Mouse (Mus musculus): ENCODE results near the gene Gm20517. TPM values are rescaled to one million over a fixed set of nuclear protein-coding genes. Genes with fewer than 3 reads are reported as not detected.
A peak's percentile ranks its signal among the peaks of the same experiment; 100 is the strongest.

Gm20517 gene
- polyA plus RNA-seq, 1 experiment from 2014 or later: 1.4 TPM

DNA sequence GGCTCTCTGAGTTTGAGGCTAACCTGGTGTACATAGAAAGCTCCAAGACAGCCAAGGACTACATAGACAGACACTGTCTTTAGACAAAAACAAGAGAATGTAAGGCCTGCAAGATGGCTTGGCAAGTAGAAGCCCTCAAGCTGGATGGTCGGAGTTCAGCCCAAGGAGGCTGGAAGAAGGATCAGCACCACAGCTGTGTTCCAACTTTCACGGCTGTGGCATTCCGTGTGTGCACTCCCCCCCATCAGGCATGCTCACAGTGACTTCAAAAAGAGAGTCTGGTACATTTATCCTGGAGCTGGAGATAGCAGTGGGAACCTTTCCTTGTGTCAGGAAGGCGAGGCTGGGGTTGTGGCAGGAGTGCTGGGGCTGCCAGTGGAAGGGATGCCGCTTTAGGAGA is 14.6 kb downstream of the Gm20517 start:
- peaks cover 12% of the 10 kb centered on the region for H3K4me1 ChIP-seq (ENCODE audit: control insufficient read depth, insufficient read depth, low read length)
- WGBS: 82% methylated on average over 5 of the region's 5 CpGs
- H3K27me3 ChIP-seq (replicated peaks; ENCODE audit: control insufficient read depth, insufficient read depth, low read length): no peaks in the 10 kb centered on the region
- H3K9me3 ChIP-seq (ENCODE audit: control insufficient read depth, low read length): no peaks in the 10 kb centered on the region
- DNase-seq (ENCODE audit: low spot score) (no peak), ATAC-seq (ENCODE audit: low read depth) (no peak)
- H3K27ac ChIP-seq (replicated peaks; ENCODE audit: low read depth, low read length): no peak overlapping the region
- no peak overlapping the region for H3K9ac ChIP-seq (ENCODE audit: low read depth, low read length)
- H3K4me2 ChIP-seq (ENCODE audit: low read depth, low read length): no peak overlapping the region
- peaks cover 41% of the 10 kb centered on the region for H3K36me3 ChIP-seq (ENCODE audit: control insufficient read depth, insufficient read depth, low read length)
- no peak overlapping the region for H3K4me3 ChIP-seq (ENCODE audit: low read depth, low read length)

DNA sequence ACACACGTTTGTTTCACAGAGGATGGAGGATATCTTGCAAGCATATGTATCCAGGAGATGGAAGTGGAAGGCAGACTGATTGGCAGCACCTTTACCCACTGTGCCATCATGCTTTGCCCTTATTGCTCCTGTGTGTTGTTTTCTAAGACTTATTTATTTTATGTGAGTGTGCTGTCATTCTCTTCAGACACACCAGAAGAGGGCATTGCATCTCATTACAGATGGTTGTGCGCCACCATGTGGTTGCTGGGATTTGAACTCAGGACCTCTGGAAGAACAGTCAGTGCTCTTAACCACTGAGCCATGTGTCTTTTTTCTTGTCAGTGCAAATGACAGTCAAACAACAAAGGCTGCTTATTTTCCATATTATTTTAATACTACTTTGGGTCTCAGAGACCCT is 16.4 kb downstream of the Gm20517 start:
- no peak for ATAC-seq (ENCODE audit: low read depth)
- H3K27me3 ChIP-seq (replicated peaks; ENCODE audit: control insufficient read depth, insufficient read depth, low read length): no peaks in the 10 kb centered on the region
- H3K4me3 ChIP-seq (ENCODE audit: low read depth, low read length): no peak overlapping the region
- no peak overlapping the region for H3K9ac ChIP-seq (ENCODE audit: low read depth, low read length)
- no peaks in the 10 kb centered on the region for H3K9me3 ChIP-seq (ENCODE audit: control insufficient read depth, low read length)
- WGBS: 72% methylated on average over 2 of the region's 2 CpGs
- H3K4me2 ChIP-seq (ENCODE audit: low read depth, low read length): no peak overlapping the region
- peaks cover 30% of the 10 kb centered on the region for H3K36me3 ChIP-seq (ENCODE audit: control insufficient read depth, insufficient read depth, low read length)
- no peak overlapping the region for H3K27ac ChIP-seq (replicated peaks; ENCODE audit: low read depth, low read length)
- no peak for DNase-seq (ENCODE audit: low spot score)
- peaks cover 17% of the 10 kb centered on the region for H3K4me1 ChIP-seq (ENCODE audit: control insufficient read depth, insufficient read depth, low read length)

DNA sequence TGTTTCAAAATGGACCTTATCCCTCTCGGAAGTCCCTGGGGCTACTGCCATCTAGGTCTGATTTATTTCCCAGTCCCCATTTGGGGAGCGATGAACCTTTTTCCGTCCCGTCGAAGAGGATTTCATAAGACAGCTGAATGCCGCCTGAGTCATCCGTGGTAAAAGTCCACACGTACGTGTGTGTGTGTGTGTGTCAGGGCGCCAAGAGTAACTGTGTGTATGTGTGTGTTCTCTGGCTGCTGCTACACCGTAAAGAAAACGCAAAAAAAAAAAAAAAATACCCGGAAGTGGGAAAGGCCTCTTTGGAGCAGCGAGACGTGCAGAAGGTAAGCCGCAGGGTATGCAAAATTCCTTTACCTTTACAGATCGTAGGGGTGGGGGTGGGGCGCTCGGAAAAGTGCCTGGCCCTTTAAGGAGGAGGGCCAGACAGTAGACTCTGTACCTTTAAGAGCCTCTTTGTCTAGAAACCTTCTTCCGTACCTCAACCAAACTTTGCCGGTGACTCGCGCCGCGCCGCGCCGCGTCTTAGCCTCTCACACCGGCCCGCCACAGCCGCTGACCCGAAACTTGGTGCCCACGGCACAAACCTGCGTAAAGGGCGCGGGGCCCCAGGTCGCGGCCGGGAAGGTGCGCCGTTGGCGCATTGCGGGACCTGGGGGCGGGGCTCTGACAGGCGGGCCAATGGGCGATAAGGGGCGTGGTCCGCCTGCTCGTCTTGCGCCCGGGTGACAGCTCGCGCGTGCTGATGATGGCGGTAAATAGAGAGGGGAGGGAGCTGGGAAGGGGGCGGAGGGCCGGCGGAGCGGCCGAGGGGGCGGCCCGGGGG is 17.7 kb downstream of the Gm20517 start:
- Histone ChIP-seq H3K4me1 (ENCODE audit: control insufficient read depth, insufficient read depth, low read length) (peaks cover 17% of the 10 kb centered on the region), H3K27ac (replicated peaks; ENCODE audit: low read depth, low read length) (peak overlapping the region; percentile 85), H3K36me3 (ENCODE audit: control insufficient read depth, insufficient read depth, low read length) (peaks cover 17% of the 10 kb centered on the region), H3K9ac (ENCODE audit: low read depth, low read length) (peak overlapping the region; percentile 70), H3K27me3 (replicated peaks; ENCODE audit: control insufficient read depth, insufficient read depth, low read length) (no peaks in the 10 kb centered on the region), H3K9me3 (ENCODE audit: control insufficient read depth, low read length) (no peaks in the 10 kb centered on the region), H3K4me3 (ENCODE audit: low read depth, low read length) (peak overlapping the region; percentile 59), H3K4me2 (ENCODE audit: low read depth, low read length) (peak overlapping the region; percentile 95)
- WGBS: under 1% methylated on average over 60 of the region's 63 CpGs
- ATAC-seq (ENCODE audit: low read depth) (peak; percentile 95), DNase-seq (ENCODE audit: low spot score) (peak; percentile 98)

DNA sequence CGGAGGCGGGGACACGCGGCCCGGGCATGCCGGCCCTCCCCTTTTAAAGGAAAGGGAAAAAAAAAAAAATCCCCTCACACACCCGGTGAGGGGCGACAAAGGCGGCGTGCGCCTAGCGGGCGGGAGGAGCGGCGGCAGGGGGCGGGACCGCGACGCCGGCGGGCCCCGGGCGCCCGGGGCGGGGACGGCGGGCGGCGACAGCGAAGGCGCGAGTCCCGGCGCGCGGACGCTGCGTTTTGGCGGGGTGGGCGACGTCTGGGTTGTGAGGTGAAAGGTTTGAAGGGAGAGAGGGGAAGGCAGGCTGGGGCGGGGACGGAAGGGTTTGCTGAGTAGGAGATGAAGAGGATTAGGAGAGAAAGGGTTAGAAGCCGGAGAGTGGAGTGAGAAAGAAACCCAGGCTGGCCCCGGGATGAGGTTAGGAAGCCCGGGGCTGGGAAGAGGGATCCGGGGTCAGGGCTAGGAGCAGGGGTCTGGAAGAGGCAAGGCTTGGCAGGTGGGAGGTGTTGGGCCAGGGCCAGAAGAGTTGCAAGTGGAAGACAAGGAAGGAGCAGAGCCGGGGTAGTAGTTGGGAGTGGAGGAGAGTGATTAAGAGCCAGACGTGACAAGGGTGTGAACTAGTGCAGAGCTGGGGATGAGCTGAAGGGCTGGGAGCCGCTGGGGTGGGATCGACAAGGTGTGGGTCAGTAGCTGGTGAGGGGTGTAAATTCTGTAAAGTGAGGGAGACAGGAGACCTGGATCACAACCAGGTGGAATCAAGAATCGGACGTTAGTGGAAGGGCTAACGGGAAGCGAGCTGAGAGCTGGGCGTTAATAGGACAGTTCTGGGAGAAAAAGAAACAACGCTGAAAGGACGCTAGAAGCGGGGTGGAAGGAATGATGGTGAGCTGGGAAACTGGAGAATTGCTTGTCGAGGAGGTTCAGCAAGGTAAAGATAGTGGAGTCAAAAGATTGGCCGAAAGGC is 18.6 kb downstream of the Gm20517 start:
- Histone ChIP-seq H3K27me3 (replicated peaks; ENCODE audit: control insufficient read depth, insufficient read depth, low read length) (no peaks in the 10 kb centered on the region), H3K4me3 (ENCODE audit: low read depth, low read length) (peak overlapping the region; percentile 59), H3K4me1 (ENCODE audit: control insufficient read depth, insufficient read depth, low read length) (peaks cover 17% of the 10 kb centered on the region), H3K9ac (ENCODE audit: low read depth, low read length) (peak overlapping the region; percentile 70), H3K4me2 (ENCODE audit: low read depth, low read length) (peak overlapping the region; percentile 95), H3K27ac (replicated peaks; ENCODE audit: low read depth, low read length) (peak overlapping the region; percentile 85), H3K9me3 (ENCODE audit: control insufficient read depth, low read length) (no peaks in the 10 kb centered on the region), H3K36me3 (ENCODE audit: control insufficient read depth, insufficient read depth, low read length) (peaks cover 10% of the 10 kb centered on the region)
- WGBS: under 1% methylated on average over 54 of the region's 61 CpGs
- ATAC-seq (ENCODE audit: low read depth) (peak; percentile 20), DNase-seq (ENCODE audit: low spot score) (no peak)

DNA sequence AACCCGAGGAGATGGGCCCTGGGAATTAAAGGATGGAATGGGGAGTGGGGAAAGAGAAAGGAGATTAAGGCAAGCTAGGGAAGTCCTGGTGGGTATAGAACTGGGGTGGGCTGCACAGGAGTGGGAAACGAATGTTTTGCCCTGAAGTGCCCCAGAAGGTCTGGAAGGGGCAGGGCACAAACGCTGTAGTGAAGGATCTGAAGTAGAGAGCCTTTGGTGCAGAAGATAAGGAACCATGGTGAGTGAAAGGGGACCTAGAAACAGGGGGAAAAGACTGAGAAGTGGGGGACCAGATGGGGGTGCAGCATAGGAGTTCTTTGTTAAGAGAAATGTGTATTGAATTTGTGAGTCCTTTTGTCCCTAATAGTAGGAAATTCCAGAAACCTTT is 19.3 kb downstream of the Gm20517 start, which contains the start of gene Usp49:
Usp49 (plus strand) TSS at position 13 of the 388 bp plus-strand sequence.
- Histone ChIP-seq H3K9ac (ENCODE audit: low read depth, low read length) (peak within 1 kb of the TSS; percentile 70), H3K4me3 (ENCODE audit: low read depth, low read length) (peak within 1 kb of the TSS; percentile 59), H3K4me1 (ENCODE audit: control insufficient read depth, insufficient read depth, low read length) (peaks cover 17% of the 10 kb centered on the region), H3K9me3 (ENCODE audit: control insufficient read depth, low read length) (no peaks in the 10 kb centered on the region), H3K27me3 (replicated peaks; ENCODE audit: control insufficient read depth, insufficient read depth, low read length) (no peaks in the 10 kb centered on the region), H3K27ac (replicated peaks; ENCODE audit: low read depth, low read length) (peak within 1 kb of the TSS; percentile 85), H3K36me3 (ENCODE audit: control insufficient read depth, insufficient read depth, low read length) (0 out of 2 replicates have a peak, but pooled peaks cover 3% of the 10 kb centered on the region), H3K4me2 (ENCODE audit: low read depth, low read length) (peak within 1 kb of the TSS; percentile 95)
- WGBS: 2% methylated on average over 3 of the region's 3 CpGs
- no peak for DNase-seq (ENCODE audit: low spot score)
- no peak for ATAC-seq (ENCODE audit: low read depth)

DNA sequence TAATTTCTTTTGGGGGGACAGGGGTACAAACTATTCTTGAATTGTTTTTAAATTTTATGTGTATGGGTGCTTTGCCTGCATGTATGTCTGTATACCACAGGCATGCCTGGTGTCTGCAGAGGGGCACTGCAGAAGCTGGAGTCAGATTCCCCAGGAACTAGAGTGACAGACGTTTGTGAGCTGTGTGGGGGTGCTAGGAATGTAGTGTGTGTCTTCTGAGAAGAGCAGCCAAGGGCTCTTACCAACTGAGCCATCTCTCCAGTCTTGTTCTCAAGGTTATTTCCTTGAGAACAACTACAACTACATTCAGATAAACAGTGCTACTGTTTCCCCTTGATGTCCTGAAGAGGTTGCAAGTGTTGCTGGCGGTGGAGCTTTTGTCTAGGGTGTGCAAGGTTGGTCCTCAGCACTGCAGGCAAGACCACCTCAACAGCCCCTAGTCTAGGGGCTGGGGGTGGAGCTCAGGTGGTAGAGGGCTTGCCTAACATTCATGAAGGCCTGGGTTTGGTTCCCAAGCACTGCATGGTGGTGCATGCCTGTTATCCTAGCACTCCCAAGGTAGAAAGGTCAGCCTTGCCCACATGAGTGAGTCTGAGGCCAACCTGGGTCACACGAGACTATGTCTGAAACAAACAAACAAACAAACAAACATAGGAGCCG is 20.9 kb downstream of the Gm20517 start:
- no peak overlapping the region for H3K4me2 ChIP-seq (ENCODE audit: low read depth, low read length)
- no peak for ATAC-seq (ENCODE audit: low read depth)

DNA sequence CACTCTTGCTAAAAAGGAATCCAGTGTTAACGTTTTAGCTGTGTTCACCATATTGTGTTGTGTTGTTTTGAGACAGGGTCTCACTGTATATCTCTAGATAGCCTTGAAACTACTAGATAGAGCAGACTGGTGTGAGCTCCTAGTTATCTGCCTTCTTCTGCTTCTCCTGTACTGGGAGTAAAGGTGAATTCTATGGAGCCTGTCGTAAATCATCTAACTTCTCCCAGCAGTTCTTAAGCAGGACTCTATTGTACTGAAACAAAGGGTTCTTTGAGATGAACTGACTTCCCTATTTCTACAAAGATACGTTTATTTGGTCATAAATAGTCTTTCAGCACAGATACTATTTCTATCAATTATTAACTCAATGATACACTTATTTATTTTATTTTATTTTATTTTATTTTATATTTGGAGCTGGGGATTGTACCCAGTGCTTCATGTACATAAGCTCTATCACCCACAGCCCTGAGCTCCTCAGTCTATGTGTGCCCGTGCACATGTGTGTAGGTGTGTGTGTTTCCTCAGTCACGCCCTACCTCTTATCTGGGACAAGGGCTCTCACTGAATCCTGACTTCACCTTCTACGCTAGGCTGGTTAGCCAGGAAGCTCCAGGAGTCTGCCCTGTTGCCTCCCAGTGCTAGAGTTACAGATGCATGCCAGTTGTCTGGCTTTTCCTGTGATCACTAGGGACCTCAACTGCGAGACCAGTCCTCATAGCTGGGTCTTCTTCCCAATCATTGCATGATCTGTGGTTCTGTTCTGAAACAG is 22.8 kb downstream of the Gm20517 start:
- Histone ChIP-seq H3K9ac (ENCODE audit: low read depth, low read length) (no peak overlapping the region), H3K27me3 (replicated peaks; ENCODE audit: control insufficient read depth, insufficient read depth, low read length) (no peaks in the 10 kb centered on the region), H3K36me3 (ENCODE audit: control insufficient read depth, insufficient read depth, low read length) (0 out of 2 replicates have a peak, but pooled peaks cover 6% of the 10 kb centered on the region), H3K4me3 (ENCODE audit: low read depth, low read length) (no peak overlapping the region), H3K4me1 (ENCODE audit: control insufficient read depth, insufficient read depth, low read length) (peaks cover 10% of the 10 kb centered on the region), H3K4me2 (ENCODE audit: low read depth, low read length) (no peak overlapping the region), H3K27ac (replicated peaks; ENCODE audit: low read depth, low read length) (no peak overlapping the region), H3K9me3 (ENCODE audit: control insufficient read depth, low read length) (no peaks in the 10 kb centered on the region)
- DNase-seq (ENCODE audit: low spot score) (no peak), ATAC-seq (ENCODE audit: low read depth) (no peak)
- 83% methylated on average over 7 of the region's 7 CpGs for WGBS

More for the DNA sequence above, 20.9 kb downstream of the Gm20517 start:
- no peak overlapping the region for H3K4me3 ChIP-seq (ENCODE audit: low read depth, low read length)
- 67% methylated on average over 4 of the region's 4 CpGs for WGBS
- DNase-seq (ENCODE audit: low spot score): no peak
- H3K27me3 ChIP-seq (replicated peaks; ENCODE audit: control insufficient read depth, insufficient read depth, low read length): no peaks in the 10 kb centered on the region
- peaks cover 17% of the 10 kb centered on the region for H3K4me1 ChIP-seq (ENCODE audit: control insufficient read depth, insufficient read depth, low read length)
- no peak overlapping the region for H3K9ac ChIP-seq (ENCODE audit: low read depth, low read length)
- H3K36me3 ChIP-seq (ENCODE audit: control insufficient read depth, insufficient read depth, low read length): 0 out of 2 replicates have a peak, but pooled peaks cover 6% of the 10 kb centered on the region
- H3K27ac ChIP-seq (replicated peaks; ENCODE audit: low read depth, low read length): no peak overlapping the region
- H3K9me3 ChIP-seq (ENCODE audit: control insufficient read depth, low read length): no peaks in the 10 kb centered on the region

Data from embryonic facial prominence, embryonic 14.5 days (tissue).